Mouse (Mus musculus) forebrain, embryonic 15.5 days (tissue): ENCODE measurements at regions not wholly inside any gene's neighbourhood (a gene's known extent, or its start where the extent isn't known, plus 50 kb on each side); places are given as distances from the start of the nearest gene placed in this dataset.
A peak's percentile ranks its signal among the peaks of the same experiment; 100 is the strongest.

ENCODE experiments used
- ATAC-seq: fragments of 200-750 bp; cut with Nextera tagmentation; replicated peaks from 2 replicates; pipeline ENCODE4 v1.8.0; 2017; ENCODE audit warnings: mild to moderate bottlenecking, moderate TSS enrichment, moderate library complexity
- H3K27ac ChIP-seq: fragments of 300-500 bp; sonication (generic); replicated peaks from 2 replicates; pipeline ENCODE4 v1.5.1; 2015; ENCODE audit warnings: mild to moderate bottlenecking, inconsistent platforms
- H3K27me3 ChIP-seq: fragments of 300-500 bp; sonication (generic); 2 replicates; pipeline ENCODE4 v1.6.1; 2015; ENCODE audit warnings: inconsistent platforms
- H3K36me3 ChIP-seq: fragments of 300-500 bp; sonication (generic); 2 replicates; pipeline ENCODE4 v1.6.1; 2015; ENCODE audit warnings: mild to moderate bottlenecking, inconsistent platforms
- H3K4me1 ChIP-seq: fragments of 300-500 bp; sonication (generic); 2 replicates; pipeline ENCODE4 v1.6.1; 2015; ENCODE audit warnings: inconsistent platforms
- H3K4me2 ChIP-seq: fragments of 300-500 bp; sonication (generic); replicated peaks from 2 replicates; pipeline ENCODE4 v1.6.1; 2015; ENCODE audit warnings: mild to moderate bottlenecking, inconsistent platforms
- H3K4me3 ChIP-seq: fragments of 300-500 bp; sonication (generic); 2 replicates; pipeline ENCODE4 v1.5.1; 2015; ENCODE audit warnings: mild to moderate bottlenecking, inconsistent platforms
- H3K9ac ChIP-seq: fragments of 300-500 bp; sonication (generic); replicated peaks from 2 replicates; pipeline ENCODE4 v1.6.1; 2015; ENCODE audit warnings: mild to moderate bottlenecking, inconsistent platforms
- H3K9me3 ChIP-seq: fragments of 300-500 bp; sonication (generic); 2 replicates; pipeline ENCODE4 v1.6.1; 2016; ENCODE audit warnings: inconsistent platforms
- WGBS: fragments of 180-500 bp; shearing (Covaris S2); methylation state at CpG from one replicate; pipeline ENCODE4 v1.1.7; 2015; ENCODE audit warnings: mixed read lengths; 5-methylcytosine and 5-hydroxymethylcytosine counted together

GRCm38 (mm10) chr6:76825953-76826352 is 328.4 kb upstream of the Gm9008 start:
- Histone ChIP-seq H3K4me3 (no peak overlapping the region), H3K27me3 (no peaks in the 10 kb centered on the region), H3K4me2 (no peak overlapping the region), H3K27ac (no peak overlapping the region), H3K9ac (no peak overlapping the region), H3K9me3 (no peaks in the 10 kb centered on the region), H3K4me1 (no peaks in the 10 kb centered on the region), H3K36me3 (no peaks in the 10 kb centered on the region)
- WGBS = 32% methylated on average over 5 of the region's 5 CpGs
- ATAC-seq = no peak

- Histone ChIP-seq H3K27me3 (no peaks in the 10 kb centered on the region), H3K4me2 (no peak overlapping the region), H3K36me3 (no peaks in the 10 kb centered on the region), H3K9me3 (no peaks in the 10 kb centered on the region), H3K4me3 (no peak overlapping the region), H3K4me1 (no peaks in the 10 kb centered on the region), H3K27ac (no peak overlapping the region), H3K9ac (no peak overlapping the region)
- no peak for ATAC-seq
- WGBS = 67% methylated on average over 1 of the region's 1 CpGs
Observed at GRCm38 (mm10) chr6:76802969-76803368, 305.4 kb upstream of the Gm9008 start.

- 86% methylated on average over 3 of the region's 3 CpGs for WGBS
- H3K36me3 ChIP-seq = no peaks in the 10 kb centered on the region
- no peaks in the 10 kb centered on the region for H3K4me1 ChIP-seq
- no peak overlapping the region for H3K4me3 ChIP-seq
- H3K9me3 ChIP-seq = no peaks in the 10 kb centered on the region
- no peak overlapping the region for H3K27ac ChIP-seq
- no peak overlapping the region for H3K9ac ChIP-seq
- H3K27me3 ChIP-seq = no peaks in the 10 kb centered on the region
- no peak overlapping the region for H3K4me2 ChIP-seq
- ATAC-seq = no peak
Observed at GRCm38 (mm10) chr6:76780168-76780567, 282.6 kb upstream of the Gm9008 start.

- Histone ChIP-seq H3K4me1 (no peaks in the 10 kb centered on the region), H3K36me3 (no peaks in the 10 kb centered on the region), H3K27me3 (no peaks in the 10 kb centered on the region), H3K4me2 (no peak overlapping the region), H3K9me3 (no peaks in the 10 kb centered on the region), H3K4me3 (no peak overlapping the region), H3K27ac (no peak overlapping the region), H3K9ac (no peak overlapping the region)
- ATAC-seq = no peak
- 65% methylated on average over 1 of the region's 1 CpGs for WGBS
Observed at GRCm38 (mm10) chr6:76778201-76778600, 280.6 kb upstream of the Gm9008 start.

GRCm38 (mm10) chr6:76777080-76777479 is 279.5 kb upstream of the Gm9008 start:
- no peaks in the 10 kb centered on the region for H3K9me3 ChIP-seq
- WGBS = 94% methylated on average over 1 of the region's 1 CpGs
- no peak overlapping the region for H3K27ac ChIP-seq
- H3K4me3 ChIP-seq = no peak overlapping the region
- no peak for ATAC-seq
- no peaks in the 10 kb centered on the region for H3K27me3 ChIP-seq
- no peak overlapping the region for H3K9ac ChIP-seq
- no peaks in the 10 kb centered on the region for H3K36me3 ChIP-seq
- no peak overlapping the region for H3K4me2 ChIP-seq
- H3K4me1 ChIP-seq = no peaks in the 10 kb centered on the region

GRCm38 (mm10) chr6:76763852-76764251 is 266.3 kb upstream of the Gm9008 start:
- Histone ChIP-seq H3K4me2 (no peak overlapping the region), H3K4me1 (no peaks in the 10 kb centered on the region), H3K9me3 (no peaks in the 10 kb centered on the region), H3K36me3 (no peaks in the 10 kb centered on the region), H3K9ac (no peak overlapping the region), H3K4me3 (no peak overlapping the region), H3K27me3 (no peaks in the 10 kb centered on the region), H3K27ac (no peak overlapping the region)
- ATAC-seq = no peak
- WGBS = 82% methylated on average over 7 of the region's 7 CpGs

- no peaks in the 10 kb centered on the region for H3K9me3 ChIP-seq
- no peaks in the 10 kb centered on the region for H3K27me3 ChIP-seq
- 0 out of 2 replicates have a peak, but pooled peaks have one; percentile 32 for ATAC-seq
- no peak overlapping the region for H3K4me3 ChIP-seq
- no peak overlapping the region for H3K9ac ChIP-seq
- H3K27ac ChIP-seq = no peak overlapping the region
- H3K36me3 ChIP-seq = no peaks in the 10 kb centered on the region
- 0 out of 2 replicates have a peak, but pooled peaks cover 3% of the 10 kb centered on the region for H3K4me1 ChIP-seq
- H3K4me2 ChIP-seq = no peak overlapping the region
- WGBS = 38% methylated on average over 3 of the region's 3 CpGs
Observed at GRCm38 (mm10) chr6:76754867-76755266, 257.3 kb upstream of the Gm9008 start.
